Mouse (Mus musculus): ENCODE results near the gene Hoxd8. TPM values are rescaled to one million over a fixed set of nuclear protein-coding genes. Genes with fewer than 3 reads are reported as not detected.

Gene Hoxd8
- total RNA-seq, 2 experiments from 2014 or later: 38.3 to 46.1 TPM

- peak; percentile 62 for DNase-seq
Measured at GRCm38 (mm10) chr2:74686301-74686987, 18.0 kb upstream of the Hoxd8 start.

DNA sequence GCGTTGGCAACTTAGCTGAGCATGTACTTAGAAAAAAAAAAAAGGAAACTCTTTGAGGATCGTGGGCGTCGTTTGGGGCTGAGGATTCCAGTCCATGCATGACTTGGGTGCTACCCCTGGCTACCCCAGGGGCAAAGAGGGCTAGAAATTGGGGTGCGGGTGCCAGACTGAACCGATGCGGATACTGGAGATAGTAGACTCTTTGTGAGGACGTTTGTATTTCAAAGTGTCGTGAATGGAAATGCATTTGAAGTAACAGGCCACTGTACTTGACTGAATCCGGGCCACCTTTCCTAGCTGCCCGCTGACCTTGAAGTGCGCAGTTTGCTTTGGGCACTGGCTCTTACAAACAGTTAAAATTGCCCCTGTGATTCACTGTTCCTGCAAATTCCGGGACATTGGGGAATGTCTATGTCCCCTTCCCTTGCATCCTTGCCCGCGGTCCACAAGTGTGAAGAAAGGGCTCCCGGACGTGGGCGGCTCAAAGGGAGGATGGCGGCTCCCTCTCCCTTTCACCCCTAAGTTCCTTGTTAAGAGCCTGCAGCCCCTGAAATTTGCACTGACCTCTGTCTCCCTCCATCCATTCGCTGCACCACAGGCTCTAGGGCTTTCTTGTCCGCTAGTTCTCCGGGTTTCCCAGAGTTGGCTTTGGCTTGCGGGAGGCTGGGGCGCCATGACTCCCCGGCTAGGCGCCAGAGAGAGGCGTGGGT lies 17.3 kb upstream of the Hoxd8 start:
- DNase-seq: peak; percentile 26

DNA sequence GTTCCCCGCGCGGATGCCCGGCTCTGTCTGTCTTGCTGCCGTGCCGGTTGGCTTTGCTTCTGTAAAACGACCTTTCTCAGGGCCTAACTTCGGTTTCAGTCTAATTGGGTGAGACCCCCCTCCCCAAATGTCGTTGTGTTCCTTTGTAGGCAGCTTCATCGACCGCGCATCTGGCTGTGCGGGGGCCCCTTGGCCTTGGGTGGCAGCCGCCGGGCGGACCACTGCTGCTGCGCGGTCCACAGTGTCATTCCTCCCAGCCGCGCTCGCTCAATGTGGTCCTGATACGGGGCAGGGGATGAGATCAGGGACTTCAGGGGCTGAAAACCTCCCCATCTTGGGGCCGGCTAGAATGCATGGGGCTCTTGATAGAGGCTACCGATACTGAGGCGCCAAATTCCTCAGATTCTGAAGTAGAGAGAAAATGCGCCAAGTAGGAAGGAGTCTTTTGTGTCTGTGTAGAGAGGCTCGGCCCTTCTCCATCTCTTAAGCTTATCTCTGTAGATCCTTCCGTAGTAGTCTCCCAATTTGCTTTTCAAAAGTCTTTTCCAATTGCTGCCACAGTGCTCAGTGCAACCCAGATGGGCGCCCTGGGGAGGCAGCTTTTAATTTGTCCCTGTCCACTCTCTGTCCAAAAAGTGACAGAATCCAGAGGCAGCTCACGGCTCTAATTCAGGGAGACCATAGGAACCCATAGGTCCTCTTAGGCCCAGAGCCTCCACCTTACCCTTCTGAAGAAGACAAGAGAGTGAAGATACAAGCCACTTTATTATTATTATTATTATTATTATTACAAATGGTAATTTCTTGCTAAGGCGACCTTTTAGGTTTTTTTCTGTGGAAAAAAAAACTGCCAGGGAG lies 16.5 kb upstream of the Hoxd8 start:
- DNase-seq: no peak

- no peak for DNase-seq
Measured at GRCm38 (mm10) chr2:74688795-74689573, 15.4 kb upstream of the Hoxd8 start.

GRCm38 (mm10) chr2:74689574-74690337 lies 14.7 kb upstream of the Hoxd8 start:
- DNase-seq: no peak

GRCm38 (mm10) chr2:74690338-74690716 lies 14.1 kb upstream of the Hoxd8 start:
- DNase-seq: no peak

- DNase-seq: peak; percentile 73
Measured at GRCm38 (mm10) chr2:74691022-74691951, 13.1 kb upstream of the Hoxd8 start, which contains the start of gene Hoxd10. Gene Hoxd10, plus strand, starts transcription at chr2:74691924.

DNA sequence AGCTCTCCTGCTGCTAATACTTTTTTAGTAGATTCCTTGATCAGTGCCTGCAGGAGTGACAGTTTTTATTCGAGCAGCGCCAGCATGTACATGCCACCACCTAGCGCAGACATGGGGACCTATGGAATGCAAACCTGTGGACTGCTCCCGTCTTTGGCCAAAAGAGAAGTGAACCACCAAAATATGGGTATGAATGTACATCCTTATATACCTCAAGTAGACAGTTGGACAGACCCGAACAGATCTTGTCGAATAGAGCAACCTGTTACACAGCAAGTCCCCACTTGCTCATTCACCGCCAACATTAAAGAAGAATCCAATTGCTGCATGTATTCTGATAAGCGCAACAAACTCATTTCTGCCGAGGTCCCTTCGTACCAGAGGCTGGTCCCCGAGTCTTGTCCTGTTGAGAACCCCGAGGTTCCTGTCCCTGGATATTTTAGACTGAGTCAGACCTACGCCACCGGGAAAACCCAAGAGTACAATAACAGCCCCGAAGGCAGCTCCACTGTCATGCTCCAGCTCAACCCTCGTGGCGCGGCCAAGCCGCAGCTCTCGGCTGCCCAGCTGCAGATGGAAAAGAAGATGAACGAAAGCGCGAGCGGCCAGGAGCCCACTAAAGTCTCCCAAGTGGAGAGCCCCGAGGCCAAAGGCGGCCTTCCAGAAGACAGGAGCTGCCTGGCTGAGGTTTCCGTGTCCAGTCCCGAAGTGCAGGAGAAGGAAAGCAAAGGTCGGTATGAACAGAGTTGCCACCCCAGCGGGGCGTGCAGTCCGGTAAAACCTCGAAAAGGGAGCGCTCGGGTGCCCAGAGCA lies 12.2 kb upstream of the Hoxd8 start:
- DNase-seq: no peak

- no peak for DNase-seq
Measured at GRCm38 (mm10) chr2:74692808-74693431, 11.5 kb upstream of the Hoxd8 start.

DNA sequence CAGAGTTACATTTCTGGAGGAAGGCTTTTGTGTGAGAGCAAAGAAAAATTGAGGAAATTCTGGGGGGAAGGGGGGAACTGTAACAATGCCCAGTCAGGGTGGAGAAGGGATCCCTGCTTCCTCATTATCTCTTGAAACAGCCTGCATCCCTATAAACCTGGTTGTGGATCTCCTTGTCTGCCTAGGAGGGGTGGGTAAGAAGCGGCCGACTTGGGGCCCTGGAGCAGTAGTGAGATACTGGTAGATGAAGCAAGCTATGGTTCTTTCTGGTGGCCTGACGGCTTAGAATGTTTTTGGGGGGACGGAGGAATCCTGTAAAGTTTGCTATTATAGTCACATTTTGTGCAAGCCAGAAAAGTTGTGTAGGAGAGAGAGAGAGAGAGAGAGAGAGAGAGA lies 11.0 kb upstream of the Hoxd8 start:
- DNase-seq: no peak

- no peak for DNase-seq
Measured at GRCm38 (mm10) chr2:74694066-74694465, 10.3 kb upstream of the Hoxd8 start.

DNA sequence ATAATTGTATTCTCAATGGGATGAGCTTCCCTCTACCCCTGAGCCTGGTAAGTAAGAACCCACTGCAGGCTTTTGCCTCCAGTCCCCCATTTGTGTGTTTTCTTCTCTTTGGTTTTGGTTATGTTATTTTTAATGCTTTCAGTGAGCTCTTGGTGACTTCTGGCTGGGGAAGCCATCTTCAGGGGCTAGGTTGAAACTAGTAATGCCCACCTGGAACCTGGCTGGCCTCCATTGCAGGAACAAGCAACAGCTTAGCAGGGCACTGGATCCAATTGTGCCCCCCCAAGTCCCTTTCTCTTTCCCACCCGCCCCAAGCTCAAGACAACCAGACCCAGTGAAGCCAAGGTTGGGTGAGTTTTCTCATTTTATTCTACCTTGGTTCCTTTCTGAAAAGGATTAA lies 9.0 kb upstream of the Hoxd8 start:
- no peak for DNase-seq

DNA sequence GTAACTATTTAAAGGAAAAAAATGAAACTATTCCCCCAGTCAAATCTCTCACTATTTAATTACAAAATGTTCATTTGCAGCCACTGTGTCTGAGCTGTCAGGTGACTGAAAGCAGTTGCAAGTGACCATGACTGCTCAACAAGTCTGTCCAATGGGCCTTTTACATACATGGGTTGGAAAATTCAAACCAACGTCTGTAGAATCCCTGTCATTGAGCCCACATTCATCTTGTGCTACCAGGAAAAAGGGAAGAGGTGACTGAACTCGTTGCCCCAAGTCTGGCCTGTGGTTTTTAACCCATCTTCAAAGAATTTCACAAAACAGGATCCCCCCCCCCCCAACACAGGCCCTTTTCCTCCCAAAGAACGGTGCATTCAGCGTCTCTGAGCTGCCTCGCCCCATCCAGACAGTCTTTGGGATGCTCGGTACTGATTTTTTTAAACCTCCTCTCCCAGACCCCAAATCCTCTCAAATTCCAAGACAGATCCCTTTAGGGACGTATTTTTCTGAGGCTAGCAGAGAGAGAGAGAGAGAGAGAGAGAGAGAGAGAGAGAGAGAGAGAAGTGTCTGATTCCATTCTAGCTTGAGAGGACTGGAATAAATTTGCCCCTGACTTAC lies 8.5 kb upstream of the Hoxd8 start:
- DNase-seq: no peak

DNA sequence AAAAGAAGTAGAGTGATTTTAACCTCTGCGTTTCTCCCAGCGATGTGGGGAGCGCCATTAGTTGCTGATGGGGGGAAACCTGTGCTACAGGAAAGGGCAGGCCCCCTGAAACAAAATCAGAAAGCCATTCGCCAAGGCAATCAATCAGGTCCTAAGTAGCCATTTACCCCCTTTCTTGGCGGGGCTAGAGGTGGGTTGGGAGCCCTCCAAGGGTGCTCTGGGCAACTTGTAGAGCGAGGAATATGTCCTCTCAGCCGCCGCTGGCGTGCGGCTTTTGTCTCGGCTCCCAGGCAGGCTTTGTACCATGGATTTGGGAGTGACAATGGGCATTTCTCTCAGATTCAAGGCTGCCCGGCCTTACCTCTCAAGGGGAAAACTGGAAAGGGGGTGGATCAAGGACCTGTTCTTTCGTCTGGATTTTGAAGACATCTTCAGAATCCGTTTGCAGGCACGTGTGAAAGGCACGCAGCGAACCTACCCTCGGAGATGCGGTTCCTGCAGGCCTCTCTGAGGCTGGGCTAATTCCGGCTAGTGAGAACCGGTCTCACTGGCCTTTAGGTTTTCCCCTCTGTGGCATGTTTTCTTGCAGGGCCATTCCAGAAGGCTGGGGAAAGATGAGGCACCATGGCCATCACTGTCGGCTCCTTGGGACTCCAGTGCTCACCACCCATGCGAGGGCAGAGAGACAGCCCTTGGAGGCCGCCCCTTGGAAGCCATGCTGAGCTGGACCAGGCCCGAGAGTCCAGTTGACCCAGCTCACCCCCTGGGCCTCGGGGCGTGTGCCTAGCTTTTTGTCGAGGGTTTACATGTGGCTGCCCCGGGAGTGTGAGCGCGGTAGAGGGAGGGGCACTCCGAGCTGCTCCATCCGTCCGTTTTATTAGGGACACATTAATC lies 7.7 kb upstream of the Hoxd8 start:
- no peak for DNase-seq

DNA sequence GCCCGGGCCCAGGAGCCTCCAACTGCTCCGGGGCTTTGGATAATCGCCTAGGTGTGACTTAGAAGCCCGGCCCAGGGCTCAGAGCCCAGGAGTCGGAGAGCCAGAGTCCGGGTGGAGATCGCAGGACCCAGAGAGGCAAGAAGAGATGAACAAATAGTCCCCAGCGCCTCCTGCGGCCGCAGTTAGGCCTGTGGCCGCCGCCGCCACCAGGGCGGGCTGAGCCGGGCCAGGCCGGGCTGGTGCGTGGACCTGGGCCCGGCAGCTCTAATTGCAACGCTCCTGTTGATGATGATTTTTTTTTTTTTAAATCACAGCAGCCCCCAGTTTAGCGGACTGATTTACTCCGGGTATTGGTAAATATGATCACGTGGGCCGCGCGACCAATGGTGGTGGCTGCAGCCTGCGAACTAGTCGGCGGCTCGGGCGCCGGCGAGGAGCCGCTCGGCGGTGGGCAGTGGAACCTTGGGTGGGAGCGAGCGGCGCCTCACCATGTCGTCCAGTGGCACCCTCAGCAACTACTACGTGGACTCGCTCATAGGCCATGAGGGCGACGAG lies 6.8 kb upstream of the Hoxd8 start, which contains the start of gene Hoxd9:
Hoxd9 (plus strand) TSS at position 161 of the 555 bp plus-strand sequence.
- peak; percentile 75 for DNase-seq

DNA sequence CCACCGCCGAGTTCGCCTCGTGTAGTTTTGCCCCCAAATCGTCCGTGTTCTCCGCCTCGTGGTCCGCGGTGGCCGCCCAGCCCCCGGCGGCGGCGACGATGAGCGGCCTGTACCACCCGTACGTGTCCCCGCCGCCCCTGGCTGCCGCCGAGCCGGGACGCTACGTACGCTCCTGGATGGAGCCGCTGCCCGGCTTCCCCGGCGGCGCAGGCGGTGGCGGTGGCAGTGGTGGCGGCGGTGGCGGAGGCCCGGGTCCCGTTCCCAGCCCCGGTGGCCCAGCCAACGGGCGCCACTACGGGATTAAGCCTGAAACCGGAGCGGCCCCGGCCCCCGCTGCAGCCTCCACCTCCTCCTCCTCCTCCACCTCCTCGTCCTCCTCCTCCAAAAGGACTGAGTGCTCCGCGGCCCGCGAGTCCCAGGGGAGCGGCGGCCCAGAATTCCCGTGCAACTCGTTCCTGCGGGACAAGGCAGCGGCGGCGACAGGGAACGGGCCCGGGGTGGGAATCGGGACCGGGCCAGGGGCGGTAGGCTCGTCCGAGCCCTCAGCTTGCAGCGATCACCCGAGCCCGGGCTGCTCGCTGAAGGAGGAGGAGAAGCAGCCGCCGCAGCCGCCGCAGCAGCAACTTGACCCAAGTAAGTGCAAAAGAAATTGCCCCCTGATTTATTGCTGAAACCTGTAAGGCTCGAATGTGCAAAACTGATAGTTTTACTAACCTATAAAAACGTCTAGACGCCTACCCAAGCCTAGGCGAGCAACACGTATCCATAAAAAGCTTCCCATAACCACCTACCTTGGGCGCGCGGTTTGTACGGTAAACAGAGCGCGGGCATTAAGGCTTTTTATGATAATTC lies 6.0 kb upstream of the Hoxd8 start:
- peak; percentile 60 for DNase-seq
